Mouse (Mus musculus) CD4-positive, CD25-positive, alpha-beta regulatory T cell, adult 2 months (primary cell): ENCODE measurements around the gene Cntfr.
A peak's percentile ranks its signal among the peaks of the same experiment; 100 is the strongest.

Experiments used
- DNase-seq: peaks from one replicate; pipeline ENCODE4 v3.0.0-alpha.2; 2012; ENCODE audit warnings: low read depth, low spot score

Gene Cntfr

DNA sequence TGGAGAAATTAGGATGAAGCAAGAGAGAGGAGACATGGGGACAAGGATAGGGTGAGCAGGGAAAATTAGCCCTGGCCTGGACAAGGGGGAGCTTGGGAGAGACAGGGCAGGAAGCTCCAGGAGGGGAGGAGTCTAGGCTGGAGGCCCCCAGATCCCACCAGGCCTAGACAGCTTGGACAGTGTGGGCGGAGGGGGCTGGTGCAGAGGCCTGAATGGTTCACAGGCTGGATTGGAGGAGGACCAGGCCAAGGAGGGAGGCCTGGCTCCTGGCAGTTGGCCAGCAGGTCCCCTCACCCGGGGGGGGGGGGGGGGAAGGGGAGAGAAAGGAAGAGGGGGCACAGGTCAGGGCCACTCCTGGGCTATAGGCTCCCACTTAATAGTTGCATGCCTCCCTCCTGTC, 17.6 kb downstream of the Cntfr start:
- no peak for DNase-seq

DNA sequence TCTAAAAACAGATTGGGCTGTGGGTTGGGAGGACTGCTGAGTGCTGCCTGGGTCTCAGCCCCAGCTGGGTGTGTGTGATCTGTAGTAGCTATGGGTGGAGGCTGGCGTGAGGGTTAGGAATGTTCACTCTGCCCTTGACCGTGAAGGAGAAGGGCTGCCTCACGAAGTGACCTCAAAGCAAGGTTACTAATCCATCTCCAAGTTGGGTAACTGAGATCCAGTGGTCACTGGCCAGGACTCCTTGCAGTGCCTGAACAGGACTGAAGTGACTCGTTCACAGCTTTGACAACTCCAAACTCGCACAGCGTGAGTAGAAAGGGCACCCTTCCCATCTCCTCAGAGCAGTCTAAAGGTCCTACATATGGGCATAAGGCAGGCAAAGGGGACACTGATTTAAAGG, 18.0 kb downstream of the Cntfr start:
- DNase-seq, result no peak

DNA sequence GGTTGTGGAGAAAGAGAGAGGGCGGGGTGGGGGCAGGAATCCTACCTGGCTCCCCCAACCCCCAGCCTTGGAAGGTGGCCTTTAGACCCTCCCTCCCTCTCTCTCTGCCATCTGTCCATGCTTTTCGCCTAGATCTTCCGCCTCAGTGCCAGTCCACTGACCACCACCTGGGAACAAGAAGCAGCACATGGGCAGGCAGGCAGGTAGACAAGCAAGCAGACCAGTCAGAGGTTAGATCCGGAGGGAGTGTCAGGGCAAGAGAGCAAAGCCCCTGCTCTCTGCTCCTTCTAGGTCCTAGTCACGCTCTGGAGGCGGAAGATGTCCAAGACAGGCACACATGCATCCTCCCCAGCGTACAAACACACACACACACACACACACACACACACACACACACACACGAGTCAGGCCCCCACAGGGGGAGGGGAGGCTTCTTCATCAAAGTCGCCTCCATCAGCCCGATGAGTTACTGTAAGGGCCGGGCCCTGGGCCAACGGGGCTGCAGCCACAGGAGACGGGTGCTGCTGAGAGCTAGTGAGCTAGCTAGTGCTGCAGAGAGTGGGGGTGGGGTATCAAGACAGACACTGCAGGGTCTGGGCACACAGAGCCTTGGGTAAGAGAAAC, 19.8 kb downstream of the Cntfr start:
- no peak for DNase-seq

DNA sequence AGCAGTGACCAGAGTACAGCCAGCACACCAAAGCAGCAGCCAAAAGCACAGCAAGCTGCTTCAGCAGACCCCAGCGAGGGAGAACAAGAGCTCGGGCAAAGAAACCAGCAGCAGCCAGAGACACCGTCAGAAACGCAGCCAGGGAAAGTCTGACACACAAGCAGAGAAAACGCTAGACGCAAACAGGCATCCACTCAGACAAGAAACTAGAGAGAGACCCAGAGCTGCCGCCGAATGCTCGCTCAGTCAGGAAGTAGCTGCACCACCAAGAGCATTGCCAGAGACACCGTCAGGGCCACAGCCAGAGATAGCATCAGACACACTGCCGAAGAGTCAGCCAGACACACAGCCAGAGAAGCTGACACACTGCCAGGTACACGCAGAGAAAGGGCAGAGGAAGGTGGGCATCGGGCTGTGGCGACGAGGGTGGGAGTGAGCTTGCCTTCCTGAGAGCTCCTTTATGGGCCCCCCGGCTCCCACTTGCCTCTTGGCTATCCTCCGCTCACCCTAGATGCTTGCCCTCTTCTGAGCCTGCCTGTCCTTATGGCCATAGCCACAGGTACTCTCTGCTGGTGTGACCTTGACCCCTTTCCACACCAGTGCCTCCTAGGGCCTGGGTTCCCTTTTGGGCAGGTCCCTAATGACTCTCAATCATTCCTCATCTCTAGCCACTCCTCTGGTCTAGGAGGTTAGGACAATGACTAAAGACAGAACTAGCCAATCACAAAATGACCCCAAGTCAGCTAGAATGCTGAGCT, 20.5 kb downstream of the Cntfr start:
- DNase-seq, result no peak

DNA sequence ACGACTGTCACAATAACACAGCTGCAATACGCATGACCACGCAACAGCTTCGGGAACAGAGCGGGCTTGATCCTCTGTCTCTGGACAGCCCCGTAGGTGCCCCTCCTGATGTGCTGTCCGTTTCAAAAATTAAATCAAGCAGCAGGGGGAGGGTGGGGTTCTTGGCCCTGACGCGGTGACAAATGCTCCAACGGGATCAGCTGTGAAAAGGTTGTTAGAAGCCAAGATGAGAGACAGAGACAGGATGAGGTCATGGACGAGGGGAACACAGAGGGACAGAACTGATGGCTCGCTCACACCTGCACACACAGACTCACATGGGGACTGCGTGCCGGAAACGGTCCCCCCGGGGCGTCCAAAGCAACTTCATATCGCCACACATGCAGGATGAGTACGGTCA, 23.7 kb downstream of the Cntfr start:
- no peak for DNase-seq

DNA sequence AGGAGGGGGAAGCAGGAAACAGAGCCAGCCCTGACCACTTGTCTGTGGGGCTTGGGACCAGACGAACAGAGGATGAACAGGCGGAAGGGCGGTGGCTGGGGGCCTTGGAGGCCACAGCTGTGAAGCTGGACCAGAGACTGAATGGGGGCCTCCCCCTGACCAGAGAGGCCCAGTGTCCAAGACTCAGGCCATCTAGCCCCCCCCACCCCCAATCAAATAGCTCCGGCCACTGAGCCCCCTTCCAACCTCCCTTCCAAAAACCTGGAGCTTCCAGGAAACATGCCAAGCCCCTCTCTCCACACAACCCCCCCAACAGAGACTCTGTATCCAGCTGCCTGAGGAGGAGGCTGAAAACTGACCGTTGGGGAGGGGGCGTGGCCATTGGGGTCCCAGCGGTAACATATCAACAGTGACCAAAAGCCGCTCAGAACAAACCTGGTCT, 24.3 kb downstream of the Cntfr start:
- no peak for DNase-seq

DNA sequence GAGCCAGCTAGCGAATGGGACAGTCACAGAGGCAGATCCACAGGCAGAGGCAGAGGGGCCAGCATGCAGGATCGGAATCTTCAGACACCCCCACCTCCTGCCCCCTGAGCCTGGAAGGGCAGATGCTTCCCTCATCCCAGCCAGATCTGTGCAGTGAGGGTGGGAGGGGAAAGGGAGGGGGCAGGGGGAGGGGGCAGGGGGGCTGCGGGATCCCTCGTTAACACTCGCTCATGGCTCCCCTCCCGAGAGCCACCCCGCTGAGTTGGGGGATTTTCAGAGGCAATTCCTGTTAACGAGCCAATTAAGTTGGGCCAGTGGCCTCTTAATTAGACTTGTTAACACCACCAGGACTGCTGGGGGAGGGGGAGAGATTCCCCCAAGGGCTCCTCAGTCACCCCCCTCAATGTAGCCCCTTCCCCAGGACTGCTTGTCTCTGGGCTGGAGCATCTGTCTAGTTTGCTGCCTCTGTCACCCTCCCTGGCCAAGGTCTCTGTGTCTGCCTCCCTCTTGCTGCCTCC, 24.9 kb downstream of the Cntfr start:
- no peak for DNase-seq

DNA sequence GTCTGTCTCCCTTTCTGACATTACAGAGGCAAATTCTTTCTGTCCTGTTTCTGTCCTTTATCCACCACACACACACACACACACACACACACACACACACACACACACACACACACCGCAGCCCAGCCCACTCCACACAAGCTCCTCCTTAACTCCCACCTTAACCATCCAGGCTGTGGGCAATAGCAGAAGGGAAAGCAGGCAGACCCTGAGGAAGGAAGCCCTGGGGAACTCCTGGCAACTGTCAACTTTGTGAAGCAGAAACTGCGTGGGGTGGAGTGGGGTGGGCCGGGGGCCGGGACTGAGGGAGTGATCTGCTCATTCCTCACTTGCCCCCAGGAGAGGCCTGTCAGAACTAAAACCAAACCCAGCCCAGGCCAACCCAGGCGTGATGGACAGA, 25.4 kb downstream of the Cntfr start:
- DNase-seq, result no peak

DNA sequence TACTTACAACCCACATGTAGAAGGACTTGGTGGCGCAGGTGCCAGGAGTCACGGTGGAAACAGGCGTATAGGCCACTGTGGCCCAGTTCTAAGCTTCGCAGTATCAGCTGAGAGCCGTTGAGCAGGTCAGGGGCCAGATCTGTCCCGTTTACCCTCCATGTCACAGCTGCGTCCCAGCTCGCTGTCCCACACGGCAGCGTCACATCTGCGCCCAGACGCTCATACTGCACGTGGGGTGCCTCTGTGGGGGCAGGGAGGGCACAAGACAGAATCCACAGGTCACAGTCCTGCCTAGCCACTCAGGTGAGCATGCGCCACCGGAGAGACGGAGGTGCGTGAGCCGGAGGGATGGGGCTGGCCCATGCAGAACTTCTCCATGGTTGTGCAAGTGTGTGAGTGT, 26.1 kb downstream of the Cntfr start:
- no peak for DNase-seq

DNA sequence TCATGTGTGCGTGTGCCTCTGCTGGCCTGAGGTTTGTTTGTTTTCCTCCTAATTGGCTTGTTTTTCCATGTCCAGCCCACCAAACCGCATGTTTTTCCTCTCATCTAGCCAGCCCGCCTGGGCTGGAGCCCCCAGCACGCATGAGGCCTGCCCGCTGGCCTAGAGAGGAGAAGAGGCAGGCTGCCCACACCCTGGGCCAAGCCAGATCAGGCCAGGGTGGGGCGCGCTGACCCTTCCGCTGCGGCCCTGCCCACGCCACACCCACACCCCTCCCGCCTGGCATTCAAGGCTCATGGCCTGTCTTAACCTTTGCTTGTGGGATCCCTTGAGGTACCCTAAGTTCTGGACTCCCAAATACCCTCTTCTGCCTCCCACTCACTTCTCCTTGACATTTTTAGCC, 30.2 kb downstream of the Cntfr start:
- no peak for DNase-seq

DNA sequence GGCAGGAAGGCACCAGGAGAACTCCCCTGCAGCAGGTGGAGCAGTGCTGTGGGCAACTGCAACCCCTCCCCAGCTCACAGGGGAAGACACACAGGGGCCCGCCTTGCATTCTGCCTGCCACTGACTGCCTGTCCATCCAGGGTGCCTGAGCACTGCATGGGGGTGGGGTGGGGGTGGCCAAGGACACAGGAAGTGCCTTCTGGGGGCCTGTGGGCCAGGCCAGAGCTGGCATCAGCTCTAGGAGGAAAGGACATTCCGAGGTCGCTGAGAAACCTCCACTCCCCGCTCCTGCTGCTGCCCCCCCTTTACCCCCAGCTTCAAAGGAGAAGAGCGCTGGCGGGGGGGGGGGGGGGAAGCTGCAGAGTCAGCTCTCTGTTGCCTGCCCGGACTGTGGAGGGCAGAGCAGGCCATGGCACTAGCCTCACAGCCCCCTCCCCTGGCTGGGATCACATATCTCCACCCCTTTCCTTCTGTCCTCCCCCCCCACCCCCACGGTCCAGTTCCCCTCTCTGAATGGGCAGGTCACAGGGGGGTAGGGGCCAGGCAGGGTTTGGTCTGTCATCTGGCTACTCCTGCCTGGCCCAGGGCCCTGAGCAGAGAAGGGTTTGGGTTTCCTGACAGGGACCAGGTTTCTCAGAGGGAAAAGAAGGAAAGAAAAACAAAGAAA, 31.7 kb downstream of the Cntfr start:
- no peak for DNase-seq

DNA sequence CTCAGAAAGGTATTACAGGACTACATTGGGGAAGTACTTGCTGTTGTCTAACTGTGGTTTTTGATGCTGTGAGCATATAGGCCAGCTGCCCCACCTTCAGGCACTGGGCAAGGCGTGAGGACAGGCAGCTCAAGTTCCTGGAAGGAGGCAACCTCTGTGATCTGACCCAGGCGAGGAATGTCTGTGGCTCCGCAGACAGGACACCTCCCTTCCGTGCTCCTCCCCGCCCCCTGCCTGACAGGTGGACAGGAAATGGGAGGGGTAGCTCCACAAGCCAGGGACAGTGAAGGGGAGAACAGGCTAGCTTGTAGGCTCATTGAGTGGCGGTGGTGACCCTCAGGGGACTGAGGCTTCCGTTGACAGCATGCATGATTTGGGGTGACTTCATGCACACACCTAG, 32.4 kb downstream of the Cntfr start:
- DNase-seq, result no peak

DNA sequence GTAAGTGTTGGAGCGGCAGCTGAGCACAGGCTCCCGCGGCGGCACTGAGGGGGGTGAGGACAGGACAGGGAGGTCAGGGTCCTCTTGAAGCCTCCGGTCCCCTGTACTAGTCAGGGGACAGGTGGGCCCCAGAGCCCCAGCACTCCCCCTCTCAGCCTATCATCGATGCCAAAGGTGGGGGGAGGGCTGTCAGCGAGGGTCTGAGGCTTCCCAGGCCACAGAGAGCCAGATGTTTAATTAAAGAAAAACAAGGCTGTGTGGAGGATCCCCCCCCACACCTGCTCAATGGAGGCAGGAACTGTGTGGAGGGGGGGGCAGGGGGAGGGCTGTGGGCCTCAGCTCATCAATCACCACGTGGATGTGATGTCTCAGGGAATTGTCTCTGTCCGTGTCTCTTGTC, 33.3 kb downstream of the Cntfr start:
- no peak for DNase-seq

DNA sequence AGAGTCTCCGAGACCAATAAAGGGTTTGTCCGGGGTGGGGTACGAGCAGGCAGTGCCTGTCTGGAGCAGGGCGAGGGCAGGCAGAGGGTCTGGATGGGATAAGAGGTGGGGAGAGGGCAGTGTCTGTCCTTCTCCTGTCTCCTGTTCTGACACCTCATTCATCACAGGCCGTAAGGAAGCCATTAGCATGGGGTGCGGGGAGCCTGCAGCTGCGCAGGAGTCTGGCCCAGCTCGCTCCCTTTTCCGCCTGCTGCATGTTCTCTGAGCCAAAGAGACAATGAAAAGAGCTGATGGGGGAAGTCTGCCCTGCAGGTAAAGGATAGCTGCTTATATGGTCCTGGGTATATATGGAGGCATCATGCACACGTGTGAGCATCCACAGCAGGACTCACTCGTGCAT, 34.2 kb downstream of the Cntfr start:
- no peak for DNase-seq

DNA sequence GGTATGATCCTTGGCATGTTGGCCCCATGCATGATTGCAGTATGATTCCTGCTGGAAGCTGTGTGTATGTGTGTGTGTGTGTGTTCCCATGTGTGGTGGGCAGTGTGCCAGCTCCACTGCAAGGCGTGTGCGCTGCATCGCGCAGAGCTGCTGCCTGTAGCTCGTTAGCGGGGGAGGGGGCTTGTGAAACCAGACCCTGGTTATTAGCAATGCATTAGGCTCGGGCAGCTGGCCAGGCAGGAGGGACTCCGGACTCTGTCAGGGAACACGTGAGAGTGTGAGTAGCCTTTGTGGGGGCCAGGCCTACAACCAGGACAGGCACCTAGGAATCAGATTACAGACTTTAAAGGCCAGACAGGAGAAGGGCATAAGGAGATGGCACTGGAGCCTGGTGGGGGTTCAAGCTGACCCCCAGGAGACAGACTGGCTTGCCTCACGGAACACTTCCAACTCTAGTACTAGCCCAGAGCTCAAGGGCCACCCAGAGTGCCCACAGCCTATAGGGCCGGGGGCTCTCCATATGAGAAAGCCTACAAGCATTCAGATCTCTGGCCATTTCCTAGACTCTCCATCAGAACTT, 35.9 kb downstream of the Cntfr start:
- no peak for DNase-seq

DNA sequence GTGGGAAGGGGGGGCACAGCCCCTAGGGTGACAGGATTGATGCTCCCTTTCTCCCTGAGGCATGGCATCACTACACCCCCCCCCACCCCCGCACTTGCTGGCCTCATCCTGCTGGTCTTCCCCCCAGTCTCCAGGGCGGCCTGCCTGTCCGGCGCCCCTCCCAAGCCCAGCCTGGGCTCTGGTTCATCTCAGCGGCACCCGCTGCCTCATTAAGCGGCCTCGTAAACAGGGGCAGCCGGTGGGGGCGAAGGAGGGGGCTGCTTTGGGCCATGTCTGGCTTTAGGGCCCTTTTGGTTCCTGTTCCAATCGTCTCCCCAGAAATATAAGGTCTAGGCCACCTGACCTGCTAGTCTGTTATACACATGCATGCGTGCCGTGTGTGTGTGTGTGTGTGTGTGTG, 37.3 kb downstream of the Cntfr start:
- DNase-seq, result no peak

DNA sequence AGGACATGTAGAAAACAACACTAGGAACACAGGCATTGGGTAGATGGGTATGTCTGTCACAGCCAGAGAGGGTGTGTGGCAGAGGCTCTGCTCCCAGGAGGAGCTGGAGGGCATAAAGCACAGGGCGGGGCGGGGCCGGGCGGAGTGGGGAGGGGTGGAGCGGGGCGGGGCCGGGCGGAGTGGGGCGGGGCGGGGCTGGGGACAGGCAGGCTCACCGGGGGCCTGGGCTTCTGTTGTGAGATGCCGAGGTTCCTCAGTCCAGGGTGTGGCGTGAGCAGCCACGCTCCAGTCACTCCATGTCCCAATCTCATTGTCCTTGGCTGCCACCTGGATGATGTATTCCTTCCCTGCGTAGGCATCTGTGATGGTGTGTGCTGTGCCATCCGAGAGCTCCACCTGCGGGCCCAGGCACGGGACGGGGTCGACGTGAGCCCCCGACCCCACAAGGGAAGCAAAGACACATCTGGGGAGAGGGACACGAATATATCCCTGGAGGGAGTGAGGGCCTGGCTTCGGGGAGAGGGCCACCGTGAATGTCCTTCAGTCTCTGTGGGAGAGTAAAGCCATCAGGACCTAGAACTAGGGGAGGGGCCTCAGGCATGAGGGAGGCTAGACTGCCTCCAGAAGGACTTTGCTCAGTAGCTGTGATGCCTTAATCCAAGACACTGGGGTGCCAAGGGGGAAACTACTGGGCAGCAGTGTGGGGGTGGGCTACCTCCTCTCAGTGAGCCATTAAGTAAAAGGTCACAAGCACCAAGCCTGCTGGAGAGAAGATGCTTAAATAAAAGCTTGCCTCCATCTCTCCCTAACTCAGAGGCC, 38.1 kb downstream of the Cntfr start:
- no peak for DNase-seq

DNA sequence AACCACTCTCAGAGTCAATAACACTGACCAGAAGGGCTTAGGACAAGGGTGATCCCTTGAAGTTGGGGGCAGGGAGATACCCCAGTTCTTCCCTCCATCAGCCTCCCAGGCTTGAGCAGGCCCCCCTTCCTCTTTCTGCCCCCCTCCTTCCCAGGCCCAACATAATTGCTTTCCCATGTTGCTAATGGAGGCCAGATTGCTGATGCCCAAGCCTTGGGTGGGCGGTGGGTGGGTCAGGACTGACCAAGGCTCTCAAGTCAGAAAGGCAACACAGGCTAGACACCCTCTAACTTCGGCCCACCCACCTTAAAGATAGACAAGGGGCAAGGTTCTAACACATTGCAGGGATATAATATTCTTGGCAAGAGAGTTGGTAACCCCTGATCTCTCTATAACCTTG, 41.4 kb downstream of the Cntfr start:
- no peak for DNase-seq

DNA sequence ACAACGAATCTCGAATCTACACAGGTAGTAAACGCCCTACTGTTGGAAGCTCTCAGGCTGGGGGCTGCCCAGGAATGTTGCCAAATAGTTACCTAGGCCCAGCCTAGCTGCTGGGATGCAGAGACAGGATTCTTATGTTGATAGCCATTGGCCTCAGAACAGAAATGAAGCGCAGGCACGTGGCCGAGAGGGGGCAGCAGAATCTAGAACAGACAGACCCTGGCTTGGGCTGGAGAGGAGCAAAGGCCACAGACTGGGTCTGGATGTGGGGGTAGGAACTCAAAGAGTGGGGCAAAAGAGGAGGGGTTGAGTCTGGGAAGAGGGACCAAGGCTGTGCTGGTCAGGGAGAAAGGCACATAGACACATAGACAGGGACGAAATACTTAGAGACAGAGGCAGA, 42.7 kb downstream of the Cntfr start:
- DNase-seq, result peak; percentile 28

DNA sequence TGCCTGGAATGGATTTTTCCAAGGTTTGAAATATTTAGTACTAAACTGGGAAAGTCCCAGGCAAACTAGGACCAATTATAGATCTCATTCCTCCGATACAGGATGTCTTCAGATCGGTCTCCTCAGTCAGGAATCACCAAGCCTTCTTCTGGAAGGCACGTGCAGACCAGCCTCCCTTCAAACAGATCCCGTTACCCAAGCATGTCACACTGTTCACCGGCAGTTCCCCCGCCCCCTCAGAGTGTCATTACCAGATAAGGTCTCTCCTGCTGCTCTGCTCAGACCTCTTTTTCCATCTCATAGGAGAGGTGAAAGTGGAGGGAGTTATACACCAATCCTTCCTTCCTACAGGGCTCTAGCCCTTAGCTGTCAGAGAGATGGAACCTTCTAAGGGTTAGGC, 43.2 kb downstream of the Cntfr start:
- no peak for DNase-seq

DNA sequence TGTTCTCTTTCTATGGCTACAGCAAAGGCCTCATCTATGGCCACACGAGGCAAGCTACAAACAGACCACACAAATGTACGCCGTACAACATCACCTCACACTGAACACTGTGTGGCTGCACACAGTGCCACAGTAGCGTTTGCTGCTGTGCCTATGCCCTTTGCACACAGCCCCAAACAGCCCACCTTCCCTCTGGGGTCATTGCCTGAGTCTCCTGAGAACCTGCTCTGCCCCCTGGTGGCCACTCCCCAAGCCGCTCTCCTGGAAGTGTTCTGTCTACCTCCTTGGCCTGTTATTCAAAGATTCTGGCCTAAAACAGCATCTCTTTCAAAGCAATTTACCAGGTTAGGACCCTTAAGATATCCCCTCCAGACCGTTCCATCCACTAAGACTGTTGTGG, 43.6 kb downstream of the Cntfr start:
- DNase-seq, result peak; percentile 67

DNA sequence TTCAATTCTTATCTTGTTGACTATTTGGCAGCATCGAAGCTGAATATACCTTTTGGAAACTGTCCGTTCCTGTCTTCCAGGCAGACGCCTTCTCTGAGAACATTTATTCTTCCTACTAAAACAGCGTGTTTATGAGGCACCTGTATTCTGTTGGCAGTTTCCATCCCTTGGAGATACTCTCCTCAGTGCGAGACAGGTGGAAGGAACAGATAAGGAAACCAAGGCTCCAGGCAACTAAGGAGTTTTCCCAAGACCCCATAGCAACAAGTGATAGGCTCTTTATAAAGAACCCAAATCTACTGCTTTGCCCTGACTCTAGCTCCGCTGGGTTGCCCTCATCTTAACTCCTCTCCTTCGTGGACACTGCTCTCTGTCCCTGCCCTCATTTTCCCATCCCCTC, 48.3 kb downstream of the Cntfr start:
- DNase-seq, result no peak
